Mouse (Mus musculus): ENCODE results near the gene Hist1h4a. TPM values are rescaled to one million over a fixed set of nuclear protein-coding genes. Genes with fewer than 3 reads are reported as not detected.

Gene Hist1h4a
- total and polyA plus RNA-seq, 3 experiments = 9.8 to 3,025 TPM; not detected in 1

DNA sequence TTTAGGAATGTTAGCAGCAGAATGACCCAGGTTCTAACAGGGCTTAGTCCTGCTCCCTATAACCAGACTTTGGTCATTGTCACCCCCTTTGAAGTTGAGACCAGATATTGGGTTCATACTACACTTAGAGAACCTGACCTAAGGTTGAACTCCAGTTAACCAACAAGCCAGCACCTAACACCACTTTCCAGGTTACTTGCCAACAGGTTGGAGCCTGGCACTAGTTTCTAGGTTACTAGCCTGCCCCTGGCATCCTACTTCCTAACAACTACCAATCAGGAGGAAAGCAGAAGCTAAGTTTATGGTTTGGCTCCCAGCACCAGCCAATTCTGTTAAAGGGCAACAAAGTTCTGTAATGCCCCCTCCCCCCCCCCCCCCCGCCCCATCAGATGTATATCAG lies 35.8 kb downstream of the Hist1h4a start:
- Histone ChIP-seq H3K4me3 (ENCODE audit: control insufficient read depth in 1 of 2, insufficient read depth in 1 of 2, low read depth in 2 of 2, low read length in 2 of 2) (no peak overlapping the region), H3K27ac (ENCODE audit: control insufficient read depth, low read depth, low read length) (no peak overlapping the region), H3K79me2 (ENCODE audit: control insufficient read depth, insufficient read depth, low read length, poor library complexity) (no peaks in the 10 kb centered on the region), H3K9ac (ENCODE audit: control insufficient read depth, low read depth, low read length, poor library complexity, severe bottlenecking) (no peak overlapping the region; the same call in 1 of the 2 replicates), H3K9me3 (replicated peaks; ENCODE audit: insufficient read depth, low read length) (no peaks in the 10 kb centered on the region), H3K36me3 (ENCODE audit: control insufficient read depth in 1 of 2, insufficient read depth in 2 of 2, low read length in 2 of 2) (peaks cover 0 to 15% of the 10 kb centered on the region in 2 experiments; a peak in 2 of 4 replicates), H3K27me3 (ENCODE audit: control insufficient read depth in 1 of 2, insufficient read depth in 2 of 2, low read length in 2 of 2) (no peaks in the 10 kb centered on the region), H3K4me1 (ENCODE audit: control insufficient read depth in 1 of 2, insufficient read depth in 2 of 2, low read length in 2 of 2) (peaks cover 7 to 23% of the 10 kb centered on the region in 2 experiments)
- DNase-seq (ENCODE audit: low read depth, low spot score) = peak; percentile 36
- TF ChIP-seq HCFC1 (IDR thresholded peaks at IDR 0.05; ENCODE audit: low read depth, low read length) (no peak), TAL1 (IDR thresholded peaks at IDR 0.05; ENCODE audit: low read length) (no peak), MYB (IDR thresholded peaks at IDR 0.05; ENCODE audit: low read depth, low read length) (no peak), NRF1 (IDR thresholded peaks at IDR 0.05; ENCODE audit: insufficient read depth, low read depth, low read length, poor library complexity, severe bottlenecking) (no peak), CTCF (IDR thresholded peaks at IDR 0.05 in 2 of 3, conservative IDR thresholded peaks at IDR 0.05 in 1 of 3; ENCODE audit: control insufficient read depth in 1 of 3, insufficient read depth in 1 of 3, low read depth in 2 of 3, low read length in 3 of 3, poor library complexity in 1 of 3, severe bottlenecking in 1 of 3) (no peak), ETS1 (IDR thresholded peaks at IDR 0.05; ENCODE audit: low read depth, low read length) (0 out of 2 replicates have a peak, but pooled peaks have one; percentile 3), RAD21 (IDR thresholded peaks at IDR 0.05; ENCODE audit: low read depth, low read length) (no peak), EP300 (IDR thresholded peaks at IDR 0.05; ENCODE audit: low read depth in 1 of 2, low read length in 2 of 2) (no peak)

DNA sequence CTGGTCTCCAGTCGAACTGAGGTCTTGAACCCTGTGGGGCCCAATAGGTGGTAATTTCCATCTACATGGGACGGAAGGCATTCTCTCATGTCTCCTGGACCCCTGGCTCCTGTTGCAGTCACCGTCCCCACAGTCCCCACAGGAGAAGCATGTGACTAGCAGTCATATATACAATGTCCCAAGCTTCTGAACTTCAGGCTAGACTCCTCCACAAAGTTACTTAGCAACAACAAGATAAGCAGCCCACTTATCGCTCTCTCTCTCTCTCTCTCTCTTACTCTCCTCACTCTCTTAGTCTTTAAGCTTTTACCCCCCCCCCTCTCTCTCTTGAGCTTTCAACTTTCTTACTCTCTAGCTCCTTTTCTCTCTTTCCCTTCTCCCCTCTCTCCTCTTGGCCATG lies 36.8 kb downstream of the Hist1h4a start:
- no peaks in the 10 kb centered on the region for H3K27me3 ChIP-seq (ENCODE audit: control insufficient read depth in 1 of 2, insufficient read depth in 2 of 2, low read length in 2 of 2)
- peak overlapping the region; percentile 50 for H3K9ac ChIP-seq (ENCODE audit: control insufficient read depth, low read depth, low read length, poor library complexity, severe bottlenecking)
- H3K79me2 ChIP-seq (ENCODE audit: control insufficient read depth, insufficient read depth, low read length, poor library complexity) = no peaks in the 10 kb centered on the region
- peak overlapping the region; percentile 40 to 43 for H3K4me3 ChIP-seq (ENCODE audit: control insufficient read depth in 1 of 2, insufficient read depth in 1 of 2, low read depth in 2 of 2, low read length in 2 of 2)
- DNase-seq (ENCODE audit: low read depth, low spot score) = peak; percentile 76
- H3K9me3 ChIP-seq (replicated peaks; ENCODE audit: insufficient read depth, low read length) = no peaks in the 10 kb centered on the region
- H3K27ac ChIP-seq (ENCODE audit: control insufficient read depth, low read depth, low read length) = peak overlapping the region; percentile 70
- peaks cover 0 to 15% of the 10 kb centered on the region in 2 experiments; a peak in 2 of 4 replicates for H3K36me3 ChIP-seq (ENCODE audit: control insufficient read depth in 1 of 2, insufficient read depth in 2 of 2, low read length in 2 of 2)
- no peak for TF ChIP-seq MEF2A (IDR thresholded peaks at IDR 0.05; ENCODE audit: extremely low read depth, insufficient replicate concordance, low read depth, low read length, poor library complexity, severe bottlenecking)
- TF ChIP-seq USF1 (IDR thresholded peaks at IDR 0.05; ENCODE audit: low read depth, low read length) = peak; percentile 63
- peak; percentile 71 for TF ChIP-seq MYC (IDR thresholded peaks at IDR 0.05; ENCODE audit: low read depth, low read length)
- TF ChIP-seq POLR2AphosphoS2 (IDR thresholded peaks at IDR 0.05; ENCODE audit: low read length) = no peak
- peak; percentile 79 for TF ChIP-seq RCOR1 (IDR thresholded peaks at IDR 0.05; ENCODE audit: low read depth, low read length)
- TF ChIP-seq EP300 (IDR thresholded peaks at IDR 0.05; ENCODE audit: low read depth in 1 of 2, low read length in 2 of 2) = peak; percentile 69 to 84
- no peak for TF ChIP-seq SMC3 (IDR thresholded peaks at IDR 0.05; ENCODE audit: low read depth, low read length)
- peak; percentile 79 for TF ChIP-seq MXI1 (IDR thresholded peaks at IDR 0.05; ENCODE audit: low read depth, low read length)
- TF ChIP-seq ETS1 (IDR thresholded peaks at IDR 0.05; ENCODE audit: low read depth, low read length) = peak; percentile 74; the same call in 1 of the 2 replicates
- peak; percentile 79 for TF ChIP-seq SIN3A (IDR thresholded peaks at IDR 0.05; ENCODE audit: low read length)
- TF ChIP-seq MAFK (IDR thresholded peaks at IDR 0.05; ENCODE audit: borderline replicate concordance, low read depth, low read length) = no peak
- no peak for TF ChIP-seq TAL1 (IDR thresholded peaks at IDR 0.05; ENCODE audit: low read length)
- peak; percentile 74; the same call in 1 of the 2 replicates for TF ChIP-seq MAZ (IDR thresholded peaks at IDR 0.05; ENCODE audit: low read depth, low read length)
- no peak for TF ChIP-seq ZC3H11A (IDR thresholded peaks at IDR 0.05; ENCODE audit: low read depth, low read length)
- 0 out of 2 replicates have a peak, but pooled peaks have one; percentile 31 for TF ChIP-seq TCF12 (IDR thresholded peaks at IDR 0.05; ENCODE audit: low read depth, low read length)
- TF ChIP-seq MAX (IDR thresholded peaks at IDR 0.05; ENCODE audit: low read length) = peak; percentile 70
- peak; percentile 35; the same call in 1 of the 2 replicates for TF ChIP-seq HCFC1 (IDR thresholded peaks at IDR 0.05; ENCODE audit: low read depth, low read length)
- no peak for TF ChIP-seq CHD2 (IDR thresholded peaks at IDR 0.05; ENCODE audit: low read length)
- TF ChIP-seq GATA1 (IDR thresholded peaks at IDR 0.05; ENCODE audit: low read depth, low read length) = peak; percentile 97
- no peak for TF ChIP-seq NELFE (IDR thresholded peaks at IDR 0.05; ENCODE audit: low read depth, low read length)
- TF ChIP-seq USF2 (IDR thresholded peaks at IDR 0.05; ENCODE audit: borderline replicate concordance in 1 of 2, insufficient read depth in 1 of 2, low read depth in 1 of 2, low read length in 2 of 2) = no peak
- TF ChIP-seq POLR2AphosphoS5 (IDR thresholded peaks at IDR 0.05; ENCODE audit: borderline replicate concordance, low read depth, low read length) = no peak
- no peak for TF ChIP-seq POLR2A (IDR thresholded peaks at IDR 0.05; ENCODE audit: control insufficient read depth in 1 of 2, insufficient read depth in 1 of 2, low read depth in 1 of 2, low read length in 2 of 2, poor library complexity in 1 of 2)
- peak; percentile 99 for TF ChIP-seq JUND (IDR thresholded peaks at IDR 0.05; ENCODE audit: low read depth, low read length)
- H3K4me1 ChIP-seq (ENCODE audit: control insufficient read depth in 1 of 2, insufficient read depth in 2 of 2, low read length in 2 of 2) = peaks cover 7 to 23% of the 10 kb centered on the region in 2 experiments

Measured in MEL (cell line).